Mouse (Mus musculus): Measurements from ENCODE around the gene Rgcc. TPM values are rescaled to one million over a fixed set of nuclear protein-coding genes. Genes with fewer than 3 reads are reported as not detected.
A peak's percentile ranks its signal among the peaks of the same experiment; 100 is the strongest.

The Rgcc gene
- polyA plus RNA-seq, 1 experiment from 2014 or later: 70.7 TPM

DNA sequence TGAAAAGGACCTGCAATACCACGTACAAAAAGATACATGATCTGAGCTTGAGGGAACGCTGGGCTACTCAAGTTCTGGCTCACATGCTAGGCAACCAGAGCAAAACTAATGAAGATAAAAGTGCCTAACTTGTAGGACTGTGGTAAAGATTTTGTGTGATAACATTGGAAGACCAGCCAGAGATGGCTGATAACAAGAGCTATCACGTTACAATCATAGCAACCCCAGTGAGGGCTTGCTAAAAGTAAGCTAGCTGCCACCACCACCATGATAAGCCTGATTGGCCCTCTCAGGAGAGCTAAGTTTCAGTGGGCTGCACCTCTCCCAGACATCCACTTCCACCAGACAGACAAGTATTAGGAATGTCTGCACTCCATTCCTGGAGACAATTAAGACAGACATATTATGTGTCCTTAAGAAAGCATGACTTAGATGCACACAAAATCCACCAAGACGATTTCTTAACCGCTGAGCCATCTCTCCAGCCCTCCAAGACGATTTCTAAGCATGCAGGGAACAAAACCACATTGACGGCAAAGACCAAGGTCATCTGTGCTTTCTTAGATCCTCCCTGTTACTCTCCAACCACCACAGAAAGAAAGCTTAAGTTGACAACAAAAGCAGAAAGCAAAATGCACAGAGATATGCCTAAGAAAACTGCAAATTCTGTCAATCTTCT is 3.0 kb downstream of the Rgcc start:
- no peak overlapping the region for H3K4me3 ChIP-seq (replicated peaks; ENCODE audit: low read depth, low read length)
- H3K4me1 ChIP-seq (replicated peaks; ENCODE audit: insufficient read depth, low read length): peaks cover 13% of the 10 kb centered on the region
- no peak for TF ChIP-seq CTCF (IDR thresholded peaks at IDR 0.05; ENCODE audit: low read depth)
- no peak overlapping the region for H3K27ac ChIP-seq
- H3K4me2 ChIP-seq (ENCODE audit: low read length): peak overlapping the region; percentile 15; the same call in 1 of the 2 replicates
- H3K9me3 ChIP-seq (replicated peaks; ENCODE audit: low read length): no peaks in the 10 kb centered on the region
- 50% methylated on average over 7 of the region's 7 CpGs for WGBS
- no peak for ATAC-seq (replicated peaks; ENCODE audit: low FRiP score, low read depth)
- H3K27me3 ChIP-seq (ENCODE audit: insufficient read depth, low read length): no peaks in the 10 kb centered on the region
- no peak for DNase-seq (ENCODE audit: low spot score)
- H3K9ac ChIP-seq (ENCODE audit: low read depth, low read length): no peak overlapping the region
- H3K36me3 ChIP-seq (ENCODE audit: insufficient read depth, low read length): no peaks in the 10 kb centered on the region

DNA sequence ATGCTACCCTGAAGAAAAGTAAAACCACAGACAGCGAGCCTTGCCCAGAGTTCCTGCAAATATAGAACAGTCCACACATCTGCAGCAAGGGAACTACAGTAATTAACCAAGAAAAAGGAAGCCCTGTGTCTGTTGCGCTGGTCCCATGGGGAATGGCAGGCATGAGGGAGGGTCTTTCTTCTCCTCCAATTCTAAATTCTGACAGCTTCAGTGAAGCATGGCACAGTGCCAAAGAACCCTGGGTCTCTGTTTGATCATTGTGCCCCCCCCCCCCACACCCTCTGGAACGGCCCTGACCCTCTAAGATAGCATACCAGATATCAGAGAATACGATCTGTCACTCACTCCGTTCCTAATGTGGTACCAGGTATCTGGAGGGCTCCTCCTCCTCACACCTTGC is 4.6 kb downstream of the Rgcc start:
- 37% methylated on average over 5 of the region's 5 CpGs for WGBS
- H3K4me2 ChIP-seq (ENCODE audit: low read length): no peak overlapping the region; the same call in 1 of the 2 replicates
- ATAC-seq (replicated peaks; ENCODE audit: low FRiP score, low read depth) (no peak), DNase-seq (ENCODE audit: low spot score) (no peak)
- no peaks in the 10 kb centered on the region for H3K36me3 ChIP-seq (ENCODE audit: insufficient read depth, low read length)
- no peaks in the 10 kb centered on the region for H3K9me3 ChIP-seq (replicated peaks; ENCODE audit: low read length)
- H3K4me3 ChIP-seq (replicated peaks; ENCODE audit: low read depth, low read length): no peak overlapping the region
- no peaks in the 10 kb centered on the region for H3K27me3 ChIP-seq (ENCODE audit: insufficient read depth, low read length)
- no peak for TF ChIP-seq CTCF (IDR thresholded peaks at IDR 0.05; ENCODE audit: low read depth)
- peaks cover 16% of the 10 kb centered on the region for H3K4me1 ChIP-seq (replicated peaks; ENCODE audit: insufficient read depth, low read length)
- no peak overlapping the region for H3K9ac ChIP-seq (ENCODE audit: low read depth, low read length)
- no peak overlapping the region for H3K27ac ChIP-seq

DNA sequence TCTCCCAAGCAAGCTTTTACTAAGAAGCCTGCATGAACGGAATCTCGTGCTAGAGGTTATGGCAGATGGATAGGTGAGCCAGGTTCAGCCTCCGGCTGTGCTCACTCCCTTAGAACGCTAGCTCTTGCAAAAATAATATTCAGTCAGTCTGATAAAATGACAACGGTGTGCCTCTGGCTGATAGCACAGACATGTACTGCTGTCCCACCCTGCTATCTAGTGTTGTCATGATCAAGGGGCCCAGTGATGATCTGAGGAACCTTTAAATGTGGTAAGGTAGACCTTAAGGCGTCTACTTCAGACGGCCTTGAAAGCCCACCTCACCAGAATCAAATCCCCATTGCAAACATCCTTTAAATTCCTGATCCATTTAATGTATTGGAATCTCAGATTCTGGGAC is 5.2 kb downstream of the Rgcc start:
- peaks cover 14% of the 10 kb centered on the region for H3K4me1 ChIP-seq (replicated peaks; ENCODE audit: insufficient read depth, low read length)
- 78% methylated on average over 7 of the region's 7 CpGs for WGBS
- no peaks in the 10 kb centered on the region for H3K9me3 ChIP-seq (replicated peaks; ENCODE audit: low read length)
- H3K4me3 ChIP-seq (replicated peaks; ENCODE audit: low read depth, low read length): no peak overlapping the region
- no peak overlapping the region for H3K4me2 ChIP-seq (ENCODE audit: low read length)
- no peak overlapping the region for H3K9ac ChIP-seq (ENCODE audit: low read depth, low read length)
- no peaks in the 10 kb centered on the region for H3K27me3 ChIP-seq (ENCODE audit: insufficient read depth, low read length)
- DNase-seq (ENCODE audit: low spot score): no peak
- no peak overlapping the region for H3K27ac ChIP-seq
- ATAC-seq (replicated peaks; ENCODE audit: low FRiP score, low read depth): no peak
- H3K36me3 ChIP-seq (ENCODE audit: insufficient read depth, low read length): no peaks in the 10 kb centered on the region
- TF ChIP-seq CTCF (IDR thresholded peaks at IDR 0.05; ENCODE audit: low read depth): no peak

DNA sequence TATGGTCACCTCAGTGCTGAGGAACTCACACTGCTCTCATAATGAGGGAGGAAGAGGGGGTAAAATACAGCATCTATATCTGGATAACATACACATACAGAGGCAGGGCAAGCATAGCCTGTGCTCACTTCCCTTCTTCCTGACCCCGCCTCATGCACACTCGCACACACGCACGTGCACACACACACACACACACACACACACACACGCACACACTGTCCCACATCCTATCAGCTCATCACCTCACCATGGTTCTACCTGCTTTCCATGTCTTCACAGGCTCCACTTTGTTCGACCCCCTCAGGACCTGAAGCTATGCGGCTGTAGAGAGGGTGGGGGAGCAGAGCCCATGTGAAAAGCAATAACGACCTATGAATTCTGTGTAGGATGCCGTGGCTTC is 5.9 kb downstream of the Rgcc start:
- H3K27ac ChIP-seq: no peak overlapping the region
- no peaks in the 10 kb centered on the region for H3K36me3 ChIP-seq (ENCODE audit: insufficient read depth, low read length)
- H3K9ac ChIP-seq (ENCODE audit: low read depth, low read length): no peak overlapping the region
- no peaks in the 10 kb centered on the region for H3K27me3 ChIP-seq (ENCODE audit: insufficient read depth, low read length)
- H3K4me3 ChIP-seq (replicated peaks; ENCODE audit: low read depth, low read length): no peak overlapping the region
- H3K9me3 ChIP-seq (replicated peaks; ENCODE audit: low read length): no peaks in the 10 kb centered on the region
- no peak for TF ChIP-seq CTCF (IDR thresholded peaks at IDR 0.05; ENCODE audit: low read depth)
- DNase-seq (ENCODE audit: low spot score) (no peak), ATAC-seq (replicated peaks; ENCODE audit: low FRiP score, low read depth) (no peak)
- H3K4me1 ChIP-seq (replicated peaks; ENCODE audit: insufficient read depth, low read length): peaks cover 8% of the 10 kb centered on the region; the same call in 1 of the 2 replicates
- H3K4me2 ChIP-seq (ENCODE audit: low read length): no peak overlapping the region
- WGBS: 91% methylated on average over 9 of the region's 9 CpGs

DNA sequence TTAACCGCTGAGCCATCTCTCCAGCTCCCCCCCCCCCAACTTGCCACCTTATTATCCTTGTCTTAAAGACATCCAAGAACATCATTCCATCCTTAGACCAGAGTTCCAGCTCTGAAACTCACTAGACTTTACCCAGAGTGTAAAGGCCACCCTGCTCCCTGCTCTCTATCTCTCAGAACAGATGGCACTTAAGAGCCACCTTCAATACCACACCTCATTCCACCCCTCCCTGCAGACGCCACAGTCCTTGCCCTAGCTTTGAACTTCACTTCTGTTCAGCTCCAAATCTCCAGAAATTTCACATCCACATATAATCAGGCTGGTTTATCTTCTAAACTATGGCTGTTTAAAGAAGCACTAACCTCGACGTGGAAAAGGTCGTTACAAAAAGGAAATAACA is 6.5 kb downstream of the Rgcc start:
- Histone ChIP-seq H3K9ac (ENCODE audit: low read depth, low read length) (no peak overlapping the region), H3K36me3 (ENCODE audit: insufficient read depth, low read length) (no peaks in the 10 kb centered on the region), H3K4me3 (replicated peaks; ENCODE audit: low read depth, low read length) (no peak overlapping the region), H3K4me1 (replicated peaks; ENCODE audit: insufficient read depth, low read length) (0 out of 2 replicates have a peak, but pooled peaks cover 3% of the 10 kb centered on the region), H3K27me3 (ENCODE audit: insufficient read depth, low read length) (no peaks in the 10 kb centered on the region), H3K4me2 (ENCODE audit: low read length) (no peak overlapping the region), H3K27ac (no peak overlapping the region), H3K9me3 (replicated peaks; ENCODE audit: low read length) (no peaks in the 10 kb centered on the region)
- TF ChIP-seq CTCF (IDR thresholded peaks at IDR 0.05; ENCODE audit: low read depth): no peak
- 67% methylated on average over 5 of the region's 5 CpGs for WGBS
- no peak for DNase-seq (ENCODE audit: low spot score)
- ATAC-seq (replicated peaks; ENCODE audit: low FRiP score, low read depth): no peak

DNA sequence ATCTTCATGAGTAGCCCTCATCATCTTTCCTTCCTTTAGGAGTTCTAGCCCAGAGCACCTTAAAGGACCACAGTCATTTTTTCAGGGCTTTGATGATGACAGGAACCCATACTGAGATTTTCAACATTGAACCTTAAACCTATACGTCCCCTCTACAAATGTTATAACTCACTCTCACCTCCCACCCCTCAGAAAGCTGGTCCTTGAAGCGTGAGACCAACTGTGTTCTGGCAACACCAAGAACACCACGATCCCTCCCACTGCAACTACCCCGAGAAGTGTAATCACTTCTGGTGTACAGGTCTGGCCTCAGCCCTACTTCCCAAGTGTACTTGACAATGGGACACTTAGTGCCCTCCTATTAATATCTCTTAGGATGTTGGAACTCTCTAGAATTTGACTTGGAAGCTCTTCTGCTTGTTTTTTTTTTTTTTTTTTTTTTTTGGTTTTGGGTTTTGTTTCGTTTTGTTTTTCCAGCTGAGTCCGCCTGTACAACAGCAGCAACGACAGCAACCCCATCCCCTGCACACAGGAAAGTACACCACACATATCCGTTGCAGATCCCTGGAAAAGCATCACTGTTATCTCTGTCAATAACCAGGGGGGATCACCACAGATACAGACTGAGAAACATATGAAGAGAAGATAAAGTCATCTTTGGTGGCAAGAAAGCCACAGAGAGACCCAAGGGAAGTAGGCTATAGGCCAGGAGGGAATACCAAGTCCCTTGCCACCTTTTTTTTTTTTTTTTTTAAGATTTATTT is 7.2 kb downstream of the Rgcc start:
- Histone ChIP-seq H3K4me3 (replicated peaks; ENCODE audit: low read depth, low read length) (no peak overlapping the region), H3K9ac (ENCODE audit: low read depth, low read length) (no peak overlapping the region), H3K27me3 (ENCODE audit: insufficient read depth, low read length) (no peaks in the 10 kb centered on the region), H3K4me1 (replicated peaks; ENCODE audit: insufficient read depth, low read length) (0 out of 2 replicates have a peak, but pooled peaks cover 3% of the 10 kb centered on the region), H3K4me2 (ENCODE audit: low read length) (no peak overlapping the region), H3K9me3 (replicated peaks; ENCODE audit: low read length) (no peaks in the 10 kb centered on the region), H3K27ac (no peak overlapping the region), H3K36me3 (ENCODE audit: insufficient read depth, low read length) (0 out of 2 replicates have a peak, but pooled peaks cover under 1% of the 10 kb centered on the region)
- ATAC-seq (replicated peaks; ENCODE audit: low FRiP score, low read depth) (no peak), DNase-seq (ENCODE audit: low spot score) (no peak)
- WGBS: 72% methylated on average over 8 of the region's 8 CpGs
- TF ChIP-seq CTCF (IDR thresholded peaks at IDR 0.05; ENCODE audit: low read depth): no peak
